Mouse (Mus musculus) midbrain, embryonic 16.5 days (tissue): ENCODE measurements around the gene Frem2. TPM values are rescaled to one million over a fixed set of nuclear protein-coding genes. Genes with fewer than 3 reads are reported as not detected.

Source experiments
- ATAC-seq: fragments of 200-750 bp; cut with Nextera tagmentation; 2 replicates; pipeline ENCODE4 v1.8.0; 2017; ENCODE audit warnings: moderate TSS enrichment
- H3K27ac ChIP-seq: fragments of 300-500 bp; sonication (generic); 2 replicates; pipeline ENCODE4 v1.5.1; 2014; ENCODE audit warnings: mild to moderate bottlenecking, low read length, mixed read lengths
- H3K27me3 ChIP-seq: fragments of 300-500 bp; sonication (generic); 2 replicates; pipeline ENCODE4 v1.6.1; 2014; ENCODE audit warnings: low read depth, low read length, mixed read lengths; ENCODE audit not compliant: control insufficient read depth, insufficient read depth
- H3K36me3 ChIP-seq: fragments of 300-500 bp; sonication (generic); 2 replicates; pipeline ENCODE4 v1.6.1; 2014; ENCODE audit warnings: mild to moderate bottlenecking, low read length, moderate library complexity, mixed read lengths; ENCODE audit not compliant: control insufficient read depth, insufficient read depth
- H3K4me1 ChIP-seq: fragments of 300-500 bp; sonication (generic); 2 replicates; pipeline ENCODE4 v1.6.1; 2014; ENCODE audit warnings: mild to moderate bottlenecking, low read length, mixed read lengths; ENCODE audit not compliant: control insufficient read depth, insufficient read depth
- H3K4me2 ChIP-seq: fragments of 300-500 bp; sonication (generic); 2 replicates; pipeline ENCODE4 v1.6.1; 2014; ENCODE audit warnings: mild to moderate bottlenecking, low read length, mixed read lengths
- H3K4me3 ChIP-seq: fragments of 300-500 bp; sonication (generic); 2 replicates; pipeline ENCODE4 v1.5.1; 2014; ENCODE audit warnings: low read depth, mild to moderate bottlenecking, low read length, moderate library complexity, mixed read lengths
- H3K9ac ChIP-seq: fragments of 300-500 bp; sonication (generic); 2 replicates; pipeline ENCODE4 v1.6.1; 2014; ENCODE audit warnings: low read depth, low read length, mixed read lengths
- H3K9me3 ChIP-seq: fragments of 300-500 bp; sonication (generic); replicated peaks from 2 replicates; pipeline ENCODE4 v1.6.1; 2014; ENCODE audit warnings: mild to moderate bottlenecking, low read length, mixed read lengths; ENCODE audit not compliant: control insufficient read depth, poor library complexity, severe bottlenecking
- WGBS: fragments of 180-500 bp; shearing (Covaris S2); extraction: QIAGEN DNeasy Blood & Tissue Kit; methylation state at CpG from one replicate; pipeline ENCODE4 v1.1.7; 2014; 5-methylcytosine and 5-hydroxymethylcytosine counted together
- polyA plus RNA-seq: library from polyadenylated mRNA; unstranded; fragments of >200 nt; fragmentation: Nextera tagmentation; extraction: Ambion mirVana; gene quantifications from 2 replicates; pipeline ENCODE4 v1.2.1, GENCODE M21; 2015

Gene Frem2
- polyA plus RNA-seq, 1 experiment from 2014 or later: 1.7 TPM

GRCm38 (mm10) chr3:53472061-53472460 lies 185.1 kb downstream of the Frem2 start:
- Histone ChIP-seq H3K27me3 (no peaks in the 10 kb centered on the region), H3K9me3 (no peaks in the 10 kb centered on the region), H3K36me3 (peaks cover 25% of the 10 kb centered on the region), H3K9ac (no peak overlapping the region), H3K4me1 (peaks cover 11% of the 10 kb centered on the region), H3K4me3 (no peak overlapping the region), H3K27ac (no peak overlapping the region), H3K4me2 (no peak overlapping the region)
- 95% methylated on average over 5 of the region's 5 CpGs for WGBS
- ATAC-seq: no peak

GRCm38 (mm10) chr3:53469650-53470049 lies 187.5 kb downstream of the Frem2 start:
- ATAC-seq: no peak

GRCm38 (mm10) chr3:53467356-53467755 lies 189.8 kb downstream of the Frem2 start:
- WGBS: 82% methylated on average over 5 of the region's 5 CpGs

More at GRCm38 (mm10) chr3:53469650-53470049, 187.5 kb downstream of the Frem2 start:
- H3K4me3 ChIP-seq: no peak overlapping the region
- H3K36me3 ChIP-seq: peaks cover 24% of the 10 kb centered on the region
- H3K9ac ChIP-seq: no peak overlapping the region
- peaks cover 35% of the 10 kb centered on the region for H3K4me1 ChIP-seq
- H3K4me2 ChIP-seq: no peak overlapping the region
- no peak overlapping the region for H3K27ac ChIP-seq
- 96% methylated on average over 5 of the region's 5 CpGs for WGBS
- no peaks in the 10 kb centered on the region for H3K27me3 ChIP-seq
- no peaks in the 10 kb centered on the region for H3K9me3 ChIP-seq

GRCm38 (mm10) chr3:53466481-53466880 lies 190.7 kb downstream of the Frem2 start:
- Histone ChIP-seq H3K36me3 (peaks cover 4% of the 10 kb centered on the region; the same call in 1 of the 2 replicates), H3K9me3 (no peaks in the 10 kb centered on the region), H3K4me3 (no peak overlapping the region), H3K27ac (no peak overlapping the region), H3K4me1 (peaks cover 45% of the 10 kb centered on the region), H3K9ac (0 out of 2 replicates have a peak overlapping the region, but pooled peaks have one; percentile 7), H3K27me3 (no peaks in the 10 kb centered on the region), H3K4me2 (peak overlapping the region; percentile 87)
- 59% methylated on average over 9 of the region's 9 CpGs for WGBS
- ATAC-seq: no peak

More at GRCm38 (mm10) chr3:53467356-53467755, 189.8 kb downstream of the Frem2 start:
- H3K36me3 ChIP-seq: peaks cover 10% of the 10 kb centered on the region; the same call in 1 of the 2 replicates
- ATAC-seq: no peak
- no peaks in the 10 kb centered on the region for H3K27me3 ChIP-seq
- peaks cover 38% of the 10 kb centered on the region for H3K4me1 ChIP-seq
- no peak overlapping the region for H3K27ac ChIP-seq
- H3K4me3 ChIP-seq: no peak overlapping the region
- no peak overlapping the region for H3K9ac ChIP-seq
- H3K9me3 ChIP-seq: no peaks in the 10 kb centered on the region
- H3K4me2 ChIP-seq: no peak overlapping the region

GRCm38 (mm10) chr3:53465330-53465729 lies 191.8 kb downstream of the Frem2 start:
- H3K27me3 ChIP-seq: no peaks in the 10 kb centered on the region
- peaks cover 46% of the 10 kb centered on the region for H3K4me1 ChIP-seq
- 60% methylated on average over 6 of the region's 6 CpGs for WGBS
- no peaks in the 10 kb centered on the region for H3K9me3 ChIP-seq
- peak overlapping the region; percentile 87 for H3K4me2 ChIP-seq
- no peak for ATAC-seq
- H3K27ac ChIP-seq: no peak overlapping the region
- H3K36me3 ChIP-seq: peaks cover 5% of the 10 kb centered on the region; the same call in 1 of the 2 replicates
- no peak overlapping the region for H3K9ac ChIP-seq
- peak overlapping the region; percentile 23 for H3K4me3 ChIP-seq

- no peak overlapping the region; the same call in 1 of the 2 replicates for H3K27ac ChIP-seq
- H3K4me3 ChIP-seq: peak overlapping the region; percentile 95
- peak overlapping the region; percentile 79 for H3K9ac ChIP-seq
- under 1% methylated on average over 20 of the region's 20 CpGs for WGBS
- ATAC-seq: no peak
- H3K36me3 ChIP-seq: peaks cover 3% of the 10 kb centered on the region; the same call in 1 of the 2 replicates
- H3K4me2 ChIP-seq: peak overlapping the region; percentile 87
- H3K27me3 ChIP-seq: no peaks in the 10 kb centered on the region
- H3K9me3 ChIP-seq: no peaks in the 10 kb centered on the region
- H3K4me1 ChIP-seq: peaks cover 46% of the 10 kb centered on the region
These were observed 192.9 kb downstream of the Frem2 start for GRCm38 (mm10) chr3:53464146-53464698.

Other genes with a start within 250 kb of the Frem2 start
- gene Nhlrc3, start 194.0 kb downstream of the Frem2 start, polyA plus RNA-seq: 11.1 and 11.6 TPM in 2 replicates
- gene Proser1, start 193.7 kb downstream of the Frem2 start, polyA plus RNA-seq: 17.5 and 20.1 TPM in 2 replicates
- not detected in 2 replicates for gene Stoml3, start 168.7 kb downstream of the Frem2 start, polyA plus RNA-seq
- not detected in 2 replicates for gene Gm10985, start 187.7 kb upstream of the Frem2 start, polyA plus RNA-seq
- gene Ufm1, start 206.5 kb upstream of the Frem2 start, polyA plus RNA-seq: 88.6 and 96.5 TPM in 2 replicates